Mouse (Mus musculus): ENCODE data around the gene Efna4. TPM values are rescaled to one million over a fixed set of nuclear protein-coding genes. Genes with fewer than 3 reads are reported as not detected.

Gene Efna4
- polyA plus RNA-seq, 1 experiment, result 13.3 TPM

- Histone ChIP-seq H3K27me3 (ENCODE audit: control insufficient read depth, insufficient read depth, insufficient read length) (peaks cover 9% of the 10 kb centered on the region), H3ac (ENCODE audit: control insufficient read depth, insufficient read length, low read depth) (peak overlapping the region; percentile 36), H3K79me2 (ENCODE audit: control insufficient read depth, insufficient read depth) (no peaks in the 10 kb centered on the region), H3K4me3 (ENCODE audit: insufficient read depth, poor library complexity, severe bottlenecking) (peak overlapping the region; percentile 18), H3K36me3 (ENCODE audit: control insufficient read depth, insufficient read depth) (no peaks in the 10 kb centered on the region), H3K79me3 (ENCODE audit: low read depth) (no peaks in the 10 kb centered on the region)
- TF ChIP-seq CTCF (IDR thresholded peaks at IDR 0.05; ENCODE audit: control insufficient read depth, insufficient read depth, insufficient read length), result peak; percentile 95
- TF ChIP-seq FOSL1 (IDR thresholded peaks at IDR 0.05; ENCODE audit: insufficient read depth, low read length, poor library complexity, severe bottlenecking), result no peak
Measured at GRCm38 (mm10) chr3:89315195-89315929, 22.5 kb downstream of the Efna4 start.

GRCm38 (mm10) chr3:89314791-89315190 lies 23.0 kb downstream of the Efna4 start:
- H3K36me3 ChIP-seq (ENCODE audit: control insufficient read depth, insufficient read depth), result no peaks in the 10 kb centered on the region
- peaks cover 9% of the 10 kb centered on the region for H3K27me3 ChIP-seq (ENCODE audit: control insufficient read depth, insufficient read depth, insufficient read length)
- no peak overlapping the region for H3K4me3 ChIP-seq (ENCODE audit: insufficient read depth, poor library complexity, severe bottlenecking)
- TF ChIP-seq MAX (IDR thresholded peaks at IDR 0.05) (no peak), MYOG (IDR thresholded peaks at IDR 0.05; ENCODE audit: control insufficient read depth, extremely low read depth, insufficient read length) (no peak), MYOD1 (IDR thresholded peaks at IDR 0.05; ENCODE audit: control insufficient read depth, insufficient read length, low read depth) (no peak), USF1 (IDR thresholded peaks at IDR 0.05; ENCODE audit: low read depth) (no peak), CEBPB (IDR thresholded peaks at IDR 0.05; ENCODE audit: low read depth) (no peak), CTCF (IDR thresholded peaks at IDR 0.05; ENCODE audit: control insufficient read depth, insufficient read depth, insufficient read length) (no peak), FOSL1 (IDR thresholded peaks at IDR 0.05; ENCODE audit: insufficient read depth, low read length, poor library complexity, severe bottlenecking) (no peak)
- H3ac ChIP-seq (ENCODE audit: control insufficient read depth, insufficient read length, low read depth), result no peak overlapping the region
- H3K79me2 ChIP-seq (ENCODE audit: control insufficient read depth, insufficient read depth), result no peaks in the 10 kb centered on the region
- H3K79me3 ChIP-seq (ENCODE audit: low read depth), result no peaks in the 10 kb centered on the region

- TF ChIP-seq USF1 (IDR thresholded peaks at IDR 0.05; ENCODE audit: low read depth), result no peak
- no peak for TF ChIP-seq FOSL1 (IDR thresholded peaks at IDR 0.05; ENCODE audit: insufficient read depth, low read length, poor library complexity, severe bottlenecking)
- no peak for TF ChIP-seq CTCF (IDR thresholded peaks at IDR 0.05; ENCODE audit: control insufficient read depth, insufficient read depth, insufficient read length)
- no peak overlapping the region for H3K4me3 ChIP-seq (ENCODE audit: insufficient read depth, poor library complexity, severe bottlenecking)
Measured at GRCm38 (mm10) chr3:89314340-89314739, 23.5 kb downstream of the Efna4 start.

GRCm38 (mm10) chr3:89308089-89308488 lies 29.7 kb downstream of the Efna4 start:
- Histone ChIP-seq H3K79me2 (ENCODE audit: control insufficient read depth, insufficient read depth) (no peaks in the 10 kb centered on the region), H3ac (ENCODE audit: control insufficient read depth, insufficient read length, low read depth) (no peak overlapping the region), H3K27me3 (ENCODE audit: control insufficient read depth, insufficient read depth, insufficient read length) (no peaks in the 10 kb centered on the region), H3K36me3 (ENCODE audit: control insufficient read depth, insufficient read depth) (no peaks in the 10 kb centered on the region), H3K4me3 (ENCODE audit: insufficient read depth, poor library complexity, severe bottlenecking) (no peak overlapping the region), H3K79me3 (ENCODE audit: low read depth) (no peaks in the 10 kb centered on the region)
- TF ChIP-seq USF1 (IDR thresholded peaks at IDR 0.05; ENCODE audit: low read depth) (no peak), CTCF (IDR thresholded peaks at IDR 0.05; ENCODE audit: control insufficient read depth, insufficient read depth, insufficient read length) (peak; percentile 60), FOSL1 (IDR thresholded peaks at IDR 0.05; ENCODE audit: insufficient read depth, low read length, poor library complexity, severe bottlenecking) (no peak)

More at GRCm38 (mm10) chr3:89314340-89314739, 23.5 kb downstream of the Efna4 start:
- Histone ChIP-seq H3K36me3 (ENCODE audit: control insufficient read depth, insufficient read depth) (no peaks in the 10 kb centered on the region), H3K79me2 (ENCODE audit: control insufficient read depth, insufficient read depth) (no peaks in the 10 kb centered on the region), H3K27me3 (ENCODE audit: control insufficient read depth, insufficient read depth, insufficient read length) (peaks cover 6% of the 10 kb centered on the region), H3K79me3 (ENCODE audit: low read depth) (no peaks in the 10 kb centered on the region), H3ac (ENCODE audit: control insufficient read depth, insufficient read length, low read depth) (no peak overlapping the region)

GRCm38 (mm10) chr3:89305551-89306325 lies 32.1 kb downstream of the Efna4 start:
- Histone ChIP-seq H3K79me3 (ENCODE audit: low read depth) (no peaks in the 10 kb centered on the region), H3K36me3 (ENCODE audit: control insufficient read depth, insufficient read depth) (no peaks in the 10 kb centered on the region), H3K27me3 (ENCODE audit: control insufficient read depth, insufficient read depth, insufficient read length) (no peaks in the 10 kb centered on the region), H3ac (ENCODE audit: control insufficient read depth, insufficient read length, low read depth) (no peak overlapping the region), H3K4me3 (ENCODE audit: insufficient read depth, poor library complexity, severe bottlenecking) (no peak overlapping the region), H3K79me2 (ENCODE audit: control insufficient read depth, insufficient read depth) (no peaks in the 10 kb centered on the region)
- TF ChIP-seq CTCF (IDR thresholded peaks at IDR 0.05; ENCODE audit: control insufficient read depth, insufficient read depth, insufficient read length), result no peak
- no peak for TF ChIP-seq FOSL1 (IDR thresholded peaks at IDR 0.05; ENCODE audit: insufficient read depth, low read length, poor library complexity, severe bottlenecking)
- no peak for TF ChIP-seq USF1 (IDR thresholded peaks at IDR 0.05; ENCODE audit: low read depth)
- no peak for TF ChIP-seq CEBPB (IDR thresholded peaks at IDR 0.05; ENCODE audit: low read depth)
- TF ChIP-seq MYOG (IDR thresholded peaks at IDR 0.05; ENCODE audit: control insufficient read depth, extremely low read depth, insufficient read length), result no peak
- TF ChIP-seq MAX (IDR thresholded peaks at IDR 0.05), result no peak
- TF ChIP-seq MYOD1 (IDR thresholded peaks at IDR 0.05; ENCODE audit: control insufficient read depth, insufficient read length, low read depth), result no peak

GRCm38 (mm10) chr3:89305105-89305504 lies 32.7 kb downstream of the Efna4 start:
- H3K36me3 ChIP-seq (ENCODE audit: control insufficient read depth, insufficient read depth), result no peaks in the 10 kb centered on the region
- TF ChIP-seq CTCF (IDR thresholded peaks at IDR 0.05; ENCODE audit: control insufficient read depth, insufficient read depth, insufficient read length) (no peak), USF1 (IDR thresholded peaks at IDR 0.05; ENCODE audit: low read depth) (no peak), FOSL1 (IDR thresholded peaks at IDR 0.05; ENCODE audit: insufficient read depth, low read length, poor library complexity, severe bottlenecking) (no peak), MAX (IDR thresholded peaks at IDR 0.05) (no peak), CEBPB (IDR thresholded peaks at IDR 0.05; ENCODE audit: low read depth) (no peak), MYOD1 (IDR thresholded peaks at IDR 0.05; ENCODE audit: control insufficient read depth, insufficient read length, low read depth) (no peak), MYOG (IDR thresholded peaks at IDR 0.05; ENCODE audit: control insufficient read depth, extremely low read depth, insufficient read length) (no peak)
- H3K27me3 ChIP-seq (ENCODE audit: control insufficient read depth, insufficient read depth, insufficient read length), result no peaks in the 10 kb centered on the region
- H3ac ChIP-seq (ENCODE audit: control insufficient read depth, insufficient read length, low read depth), result no peak overlapping the region
- H3K4me3 ChIP-seq (ENCODE audit: insufficient read depth, poor library complexity, severe bottlenecking), result no peak overlapping the region
- H3K79me3 ChIP-seq (ENCODE audit: low read depth), result no peaks in the 10 kb centered on the region
- H3K79me2 ChIP-seq (ENCODE audit: control insufficient read depth, insufficient read depth), result no peaks in the 10 kb centered on the region

Data from C2C12 (cell line).